Mouse (Mus musculus): ENCODE measurements around the gene Gmds.

- TF ChIP-seq POLR2A (IDR thresholded peaks at IDR 0.05; ENCODE audit: insufficient read depth, low read length), result no peak
- no peak for TF ChIP-seq CTCF (IDR thresholded peaks at IDR 0.05; ENCODE audit: low read depth, low read length)
- no peak for TF ChIP-seq EP300 (IDR thresholded peaks at IDR 0.05; ENCODE audit: insufficient read depth, low read depth, low read length)
Measured at GRCm38 (mm10) chr13:32047980-32048959, 290.3 kb downstream of the Gmds start.

All from ES-Bruce4 (cell line).